Mouse (Mus musculus) embryonic fibroblast, embryonic 13.5 days (primary cell): Measurements from ENCODE around the gene Eif3c. TPM values are rescaled to one million over a fixed set of nuclear protein-coding genes. Genes with fewer than 3 reads are reported as not detected.

Source experiments
- H3K27ac ChIP-seq: 2 replicates; pipeline ENCODE4 v1.5.1; 2012; ENCODE audit warnings: low read length, control low read depth, inconsistent platforms; ENCODE audit not compliant: insufficient read depth
- H3K4me1 ChIP-seq: 2 replicates; pipeline ENCODE4 v1.6.1; 2011; ENCODE audit warnings: low read length; ENCODE audit not compliant: control insufficient read depth, insufficient read depth
- H3K4me3 ChIP-seq: 2 replicates; pipeline ENCODE4 v1.5.1; 2011; ENCODE audit warnings: mild to moderate bottlenecking, control low read depth, low read length; ENCODE audit not compliant: insufficient read depth
- CTCF ChIP-seq: IDR thresholded peaks from 2 replicates; pipeline ENCODE4 v1.5.1; 2011; ENCODE audit warnings: mild to moderate bottlenecking, control low read depth, low read length, moderate library complexity, borderline replicate concordance; ENCODE audit not compliant: insufficient read depth
- POLR2A ChIP-seq: IDR thresholded peaks from 2 replicates; pipeline ENCODE4 v1.6.1; 2011; ENCODE audit warnings: low read depth, mild to moderate bottlenecking, control low read depth, low read length, moderate library complexity
- polyA plus RNA-seq: library from polyadenylated mRNA; stranded (reverse); fragments of >200 nt; gene quantifications from 2 replicates; pipeline ENCODE4 v1.2.4, GENCODE M21; 2011; ENCODE audit warnings: low read depth; ENCODE audit not compliant: missing spikeins, insufficient read length

Eif3c gene
- polyA plus RNA-seq, 1 experiment, result 481 TPM

DNA sequence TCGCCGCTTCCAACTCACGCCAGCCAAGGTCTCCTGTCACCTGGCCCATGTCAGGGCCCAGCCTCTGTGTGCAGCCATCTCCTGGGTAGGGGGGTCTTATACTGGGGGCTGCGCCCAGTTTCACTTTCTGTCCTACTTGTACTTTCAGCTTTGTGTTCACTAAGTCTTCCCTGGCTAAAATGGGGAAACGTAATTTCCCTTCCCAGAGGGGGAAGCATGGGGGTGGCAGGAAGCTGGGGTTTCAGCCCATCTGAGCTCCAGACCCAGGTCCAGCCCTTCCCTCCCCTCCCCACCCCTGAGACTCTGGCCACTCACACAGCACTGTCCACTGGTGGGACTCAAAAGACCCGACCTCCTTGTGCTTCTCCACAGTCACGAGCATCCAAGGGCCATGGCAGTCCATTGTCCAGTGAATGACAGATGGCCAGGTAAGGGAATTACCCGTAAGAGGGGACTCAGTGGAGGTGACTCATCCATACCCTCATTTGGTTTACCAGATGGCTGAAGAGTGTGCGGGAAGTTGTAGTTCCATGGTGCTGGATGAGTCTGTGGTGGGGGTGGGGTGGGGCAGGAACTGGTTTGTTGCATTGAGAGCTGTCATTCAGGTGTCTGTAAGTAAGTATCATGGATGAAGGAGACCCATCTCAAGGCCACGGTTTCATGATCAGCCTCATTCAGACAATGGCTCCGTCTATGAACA lies 28.8 kb upstream of the Eif3c start, which contains the start of gene Il27:
Il27 (minus strand) TSS at position 80 of the 700 bp plus-strand sequence.
- TF ChIP-seq CTCF (no peak), POLR2A (no peak)
- Histone ChIP-seq H3K27ac (no peak within 1 kb of the TSS), H3K4me1 (peaks cover 8% of the 10 kb centered on the region; the same call in 1 of the 2 replicates), H3K4me3 (no peak within 1 kb of the TSS)

- 0 out of 2 replicates have a peak, but pooled peaks cover 7% of the 10 kb centered on the region for H3K4me1 ChIP-seq
- TF ChIP-seq CTCF (peak; percentile 34; the same call in 1 of the 2 replicates), POLR2A (no peak)
- H3K27ac ChIP-seq, result no peak overlapping the region
- H3K4me3 ChIP-seq, result no peak overlapping the region
Measured at GRCm38 (mm10) chr7:126587779-126588178, 21.6 kb upstream of the Eif3c start.

DNA sequence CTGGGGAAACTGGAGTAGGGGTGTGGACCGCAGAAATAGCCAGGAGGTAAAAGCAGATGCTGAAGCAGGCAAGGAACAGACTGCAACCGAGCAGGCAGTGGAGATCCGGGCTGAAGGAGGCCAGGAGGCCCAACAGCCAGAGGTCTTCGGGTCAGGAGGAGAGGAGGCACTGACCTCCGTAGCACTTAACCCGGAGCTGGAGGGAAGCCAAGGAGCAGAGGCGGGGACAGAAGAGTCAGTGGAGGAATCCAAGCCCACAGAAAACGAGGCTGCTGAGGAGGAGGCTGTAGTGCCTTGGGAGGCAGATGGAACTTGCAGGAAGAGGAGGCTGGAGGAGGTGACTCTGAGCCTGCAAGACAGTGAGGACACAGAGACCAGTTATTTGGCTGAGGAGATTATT lies 20.6 kb upstream of the Eif3c start:
- TF ChIP-seq CTCF, result no peak
- TF ChIP-seq POLR2A, result no peak
- no peak overlapping the region for H3K27ac ChIP-seq
- H3K4me1 ChIP-seq, result 0 out of 2 replicates have a peak, but pooled peaks cover 7% of the 10 kb centered on the region
- H3K4me3 ChIP-seq, result no peak overlapping the region

- no peak within 1 kb of the TSS for H3K27ac ChIP-seq
- H3K4me1 ChIP-seq, result 0 out of 2 replicates have a peak, but pooled peaks cover 7% of the 10 kb centered on the region
- TF ChIP-seq CTCF, result no peak
- TF ChIP-seq POLR2A, result no peak
- H3K4me3 ChIP-seq, result no peak within 1 kb of the TSS
Measured at GRCm38 (mm10) chr7:126585717-126586116, 19.5 kb upstream of the Eif3c start, which contains the start of gene Cln3. Cln3 (minus strand) TSS chr7:126585817.

GRCm38 (mm10) chr7:126584506-126584977 lies 18.3 kb upstream of the Eif3c start, which contains the start of gene Apobr:
Apobr (plus strand) TSS chr7:126584942.
- Histone ChIP-seq H3K27ac (peak within 1 kb of the TSS; percentile 9; the same call in 1 of the 2 replicates), H3K4me3 (no peak within 1 kb of the TSS), H3K4me1 (0 out of 2 replicates have a peak, but pooled peaks cover 7% of the 10 kb centered on the region)
- TF ChIP-seq CTCF, result no peak
- no peak for TF ChIP-seq POLR2A

DNA sequence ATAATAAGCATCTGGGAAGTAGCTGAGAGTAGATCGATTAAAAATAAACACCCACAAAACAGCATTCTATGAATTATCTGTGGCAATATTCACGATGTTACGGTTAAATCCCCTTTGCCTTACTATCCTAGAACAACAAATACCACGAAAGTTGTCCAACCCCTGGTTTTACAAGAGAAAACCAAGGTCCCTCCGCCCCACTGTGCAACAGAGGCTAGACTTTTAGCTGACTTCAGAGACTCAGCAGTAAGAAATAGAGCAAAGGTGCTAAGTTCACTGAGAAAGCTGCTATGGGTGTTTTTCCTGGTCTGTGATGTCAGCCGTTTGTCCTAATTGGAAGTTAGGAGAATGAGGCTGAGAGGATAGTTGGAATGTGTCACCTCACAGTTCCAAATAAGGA lies 17.6 kb upstream of the Eif3c start:
- TF ChIP-seq CTCF (no peak), POLR2A (no peak)
- H3K27ac ChIP-seq, result no peak overlapping the region; the same call in 1 of the 2 replicates
- 0 out of 2 replicates have a peak, but pooled peaks cover 7% of the 10 kb centered on the region for H3K4me1 ChIP-seq
- H3K4me3 ChIP-seq, result peak overlapping the region; percentile 53; the same call in 1 of the 2 replicates

GRCm38 (mm10) chr7:126583251-126583709 lies 17.1 kb upstream of the Eif3c start:
- Histone ChIP-seq H3K4me3 (peak overlapping the region; percentile 53), H3K27ac (peak overlapping the region; percentile 74; the same call in 1 of the 2 replicates), H3K4me1 (0 out of 2 replicates have a peak, but pooled peaks cover 7% of the 10 kb centered on the region)
- TF ChIP-seq CTCF, result no peak
- peak; percentile 45 for TF ChIP-seq POLR2A

DNA sequence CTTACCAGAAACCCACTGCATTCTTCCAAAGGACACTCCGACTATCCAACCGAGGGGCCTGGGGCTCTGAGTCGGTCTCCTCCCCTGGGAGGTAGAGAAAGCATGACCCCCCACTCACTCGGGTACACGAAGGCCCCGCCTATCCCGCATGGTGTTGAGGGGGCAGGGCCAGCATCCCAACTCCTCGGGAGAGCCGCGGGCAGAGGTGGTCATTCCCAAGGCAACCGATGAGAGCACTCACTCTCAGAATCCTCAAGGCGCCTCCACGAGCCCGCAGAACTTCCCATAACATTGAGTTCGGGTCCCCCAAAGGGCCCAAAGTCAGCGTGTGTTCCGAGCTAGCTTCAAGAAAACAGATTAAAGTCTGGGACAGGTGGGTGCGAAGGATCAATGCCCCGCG lies 16.5 kb upstream of the Eif3c start:
- Histone ChIP-seq H3K4me3 (peak overlapping the region; percentile 17), H3K27ac (no peak overlapping the region), H3K4me1 (0 out of 2 replicates have a peak, but pooled peaks cover 7% of the 10 kb centered on the region)
- 0 out of 2 replicates have a peak, but pooled peaks have one; percentile 17 for TF ChIP-seq POLR2A
- no peak for TF ChIP-seq CTCF

DNA sequence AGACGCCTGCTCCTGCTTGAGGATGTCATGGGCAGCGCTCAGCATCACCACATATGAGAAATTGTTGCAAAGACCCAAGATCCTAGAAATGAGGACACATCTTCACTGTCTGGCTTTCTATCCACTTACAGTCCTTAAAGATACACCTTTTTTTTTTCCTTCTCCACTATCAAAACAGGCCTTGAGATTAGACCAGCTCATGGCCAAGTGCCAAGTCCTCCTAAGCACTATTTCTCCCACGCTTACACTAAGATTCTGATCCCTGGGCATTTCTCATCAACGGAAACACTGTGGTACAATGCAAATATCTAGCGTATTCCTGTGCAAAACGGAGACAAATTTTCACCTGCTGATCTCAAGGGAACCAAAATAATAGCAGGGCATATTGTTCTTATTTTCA lies 15.4 kb upstream of the Eif3c start:
- TF ChIP-seq POLR2A (no peak), CTCF (no peak)
- H3K27ac ChIP-seq, result no peak overlapping the region
- 0 out of 2 replicates have a peak, but pooled peaks cover 7% of the 10 kb centered on the region for H3K4me1 ChIP-seq
- H3K4me3 ChIP-seq, result no peak overlapping the region

- 0 out of 2 replicates have a peak, but pooled peaks cover 4% of the 10 kb centered on the region for H3K4me1 ChIP-seq
- no peak overlapping the region for H3K27ac ChIP-seq
- no peak for TF ChIP-seq POLR2A
- TF ChIP-seq CTCF, result peak; percentile 67; the same call in 1 of the 2 replicates
- no peak overlapping the region for H3K4me3 ChIP-seq
Measured at GRCm38 (mm10) chr7:126579172-126579571, 13.0 kb upstream of the Eif3c start.
